In the genomic region with DNA sequence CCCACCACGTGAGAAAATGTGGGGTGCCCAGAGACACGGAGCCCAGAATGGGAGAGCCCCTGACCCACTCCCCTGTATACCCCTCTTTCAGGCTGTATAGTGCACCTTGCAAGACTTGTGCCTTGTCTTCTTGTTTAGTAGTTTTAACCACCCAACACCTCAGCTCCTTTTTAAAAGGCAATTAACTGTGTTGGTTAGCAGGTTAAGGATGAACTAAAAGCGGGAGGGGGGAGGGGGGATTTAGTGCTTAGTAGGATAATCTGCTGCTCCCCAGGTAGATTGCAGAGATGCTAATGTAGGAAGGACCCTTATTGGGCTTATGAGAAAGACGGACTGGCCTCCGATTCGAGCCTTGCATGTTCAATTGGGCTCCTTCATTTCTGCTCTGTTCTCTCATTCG, we compare ENCODE assay signal across 9 mouse cellular contexts. TPM values are rescaled to one million over a fixed set of nuclear protein-coding genes. Genes with fewer than 3 reads are reported as not detected.
DNase-seq lines count a peak whose midpoint lies in the region; ATAC-seq and TF ChIP-seq lines count a peak whose summit lies in the region.
"Had no signal": no experiment of that assay in that cellular context is flagged by ENCODE, and none has a peak within 500 bp of the region (broad histone marks: within the 10 kb centered on the region; RNA-seq: fewer than 3 reads in every experiment).

No protein-coding gene starts in this region.

- peaks cover 16% of the 10 kb centered on the region for H3K4me1 ChIP-seq in forebrain, embryonic 15.5 days
- no peaks in the 10 kb centered on the region for H3K4me1 ChIP-seq in limb, embryonic 14.5 days (ENCODE audit: control insufficient read depth, insufficient read depth, low read length)
- peaks cover 8% of the 10 kb centered on the region for H3K4me1 ChIP-seq in stomach, embryonic 16.5 days (ENCODE audit: control insufficient read depth, insufficient read depth, low read length)

- peak; percentile 18 to 34 for DNase-seq in left cerebral cortex, postnatal 36 days (ENCODE audit: low spot score in 2 of 2)
- no peak for DNase-seq in left cerebral cortex, adult 11 months (ENCODE audit: low spot score)
- DNase-seq in limb, embryonic 14.5 days (ENCODE audit: low spot score), result no peak
- DNase-seq in spleen, postnatal 14 days (ENCODE audit: low spot score in 2 of 2), result no peak
- DNase-seq in thymus, postnatal 14 days, result no peak
- DNase-seq: lung, postnatal 4 days had no signal

- no peaks in the 10 kb centered on the region for H3K36me3 ChIP-seq in forebrain, embryonic 15.5 days
- H3K36me3 ChIP-seq in limb, embryonic 14.5 days (ENCODE audit: control insufficient read depth, insufficient read depth, low read length), result no peaks in the 10 kb centered on the region
- H3K36me3 ChIP-seq in stomach, embryonic 16.5 days (ENCODE audit: control insufficient read depth, insufficient read depth, low read length), result no peaks in the 10 kb centered on the region

- 0 out of 2 replicates have a peak overlapping the region, but pooled peaks have one; percentile 10 for H3K9ac ChIP-seq in forebrain, embryonic 15.5 days (replicated peaks)
- H3K9ac ChIP-seq in limb, embryonic 14.5 days (ENCODE audit: low read depth, low read length, severe bottlenecking), result no peak overlapping the region
- no peak overlapping the region for H3K9ac ChIP-seq in stomach, embryonic 16.5 days (ENCODE audit: low read length)

- no peaks in the 10 kb centered on the region for H3K9me3 ChIP-seq in forebrain, embryonic 15.5 days
- H3K9me3 ChIP-seq in limb, embryonic 14.5 days (ENCODE audit: control insufficient read depth, low read length), result no peaks in the 10 kb centered on the region
- no peaks in the 10 kb centered on the region for H3K9me3 ChIP-seq in stomach, embryonic 16.5 days (replicated peaks; ENCODE audit: control insufficient read depth, low read length)

- intact Hi-C loops in left cerebral cortex, postnatal 36 days (cut with DNase I), result loop anchor here (5.0 kb wide), 2 partner anchors 84 to 164 kb away; a partner anchor contains a TSS

- peak overlapping the region; percentile 47 for H3K4me3 ChIP-seq in forebrain, embryonic 15.5 days
- peak overlapping the region; percentile 34 for H3K4me3 ChIP-seq in limb, embryonic 14.5 days (replicated peaks; ENCODE audit: low read length)
- H3K4me3 ChIP-seq in stomach, embryonic 16.5 days (replicated peaks; ENCODE audit: low read length), result peak overlapping the region; percentile 45; the same call in 1 of the 2 replicates

- WGBS in forebrain, embryonic 15.5 days, result 4% methylated on average over 7 of the region's 7 CpGs
- 14% methylated on average over 7 of the region's 7 CpGs for WGBS in limb, embryonic 14.5 days
- WGBS in stomach, embryonic 16.5 days, result 8% methylated on average over 7 of the region's 7 CpGs

- no peak for TF ChIP-seq POLR2A in limb, embryonic 14.5 days (IDR thresholded peaks at IDR 0.05; ENCODE audit: borderline replicate concordance, extremely low read depth, insufficient read depth, insufficient read length)

- ATAC-seq in forebrain, embryonic 15.5 days (replicated peaks), result peak; percentile 55; the same call in 1 of the 2 replicates
- ATAC-seq in limb, embryonic 14.5 days (ENCODE audit: low FRiP score, low read depth), result no peak
- ATAC-seq in stomach, embryonic 16.5 days (ENCODE audit: insufficient read depth, low FRiP score), result no peak

- peaks cover 19% of the 10 kb centered on the region for H3K27me3 ChIP-seq in forebrain, embryonic 15.5 days
- H3K27me3 ChIP-seq in limb, embryonic 14.5 days (ENCODE audit: control insufficient read depth, insufficient read depth, low read length), result peaks cover 28% of the 10 kb centered on the region
- H3K27me3 ChIP-seq in stomach, embryonic 16.5 days (ENCODE audit: control insufficient read depth, insufficient read depth, low read length), result peaks cover 10% of the 10 kb centered on the region

- no peak overlapping the region for H3K27ac ChIP-seq in forebrain, embryonic 15.5 days (replicated peaks)
- H3K27ac ChIP-seq in limb, embryonic 14.5 days (replicated peaks; ENCODE audit: low read depth, low read length), result no peak overlapping the region
- H3K27ac ChIP-seq in stomach, embryonic 16.5 days (ENCODE audit: low read length), result no peak overlapping the region

- H3K4me2 ChIP-seq in forebrain, embryonic 15.5 days (replicated peaks), result peak overlapping the region; percentile 81
- H3K4me2 ChIP-seq in limb, embryonic 14.5 days (replicated peaks; ENCODE audit: low read depth, low read length, severe bottlenecking), result peak overlapping the region; percentile 53
- peak overlapping the region; percentile 73 for H3K4me2 ChIP-seq in stomach, embryonic 16.5 days (ENCODE audit: low read depth, low read length)

RNA-seq across cellular contexts. Expression of a gene that starts 1.0 kb away (rescaled TPM):
- 10 to 100 TPM; 27.3 to 28.9 TPM for total RNA-seq in left cerebral cortex, postnatal 36 days (2021)
- 5.5 and 5.6 TPM in 2 replicates for polyA plus RNA-seq in forebrain, embryonic 15.5 days (2015; fragmentation: Nextera tagmentation; extraction: Ambion mirVana)
- 1.7 TPM in 2 replicates for polyA plus RNA-seq in limb, embryonic 14.5 days (2012; rRNA removed)
- 1.5 and 1.9 TPM in 2 replicates for polyA plus RNA-seq in limb, embryonic 14.5 days (2014; fragmentation: Nextera tagmentation; extraction: Ambion mirVana)
- 1.2 and 1.8 TPM in 2 replicates for polyA plus RNA-seq in stomach, embryonic 16.5 days (2015; fragmentation: Nextera tagmentation; extraction: Ambion mirVana)

RNA-seq across cellular contexts. Expression of a gene that starts 10.1 kb away (rescaled TPM):
- total RNA-seq in left cerebral cortex, postnatal 36 days (2021), result 1 to 10 TPM; 6.9 to 7.0 TPM
- polyA plus RNA-seq in forebrain, embryonic 15.5 days (2015; fragmentation: Nextera tagmentation; extraction: Ambion mirVana), result 0.20 and 0.41 TPM in 2 replicates
- polyA plus RNA-seq in limb, embryonic 14.5 days (2012; rRNA removed), result 0.06 and 0.10 TPM in 2 replicates
- polyA plus RNA-seq in limb, embryonic 14.5 days (2014; fragmentation: Nextera tagmentation; extraction: Ambion mirVana), result not detected in 2 replicates
- polyA plus RNA-seq in stomach, embryonic 16.5 days (2015; fragmentation: Nextera tagmentation; extraction: Ambion mirVana), result 0.08 and 0.12 TPM in 2 replicates
- total RNA-seq: heart, postnatal 25 days had no signal

Comparison
In these comparisons a context has a peak if more than half of its experiments do, and no peak if none do; other contexts are left out.
1. DNase-seq: peak in left cerebral cortex, postnatal 36 days (2 of 2); none in left cerebral cortex, adult 11 months (single experiment), limb, embryonic 14.5 days (single experiment), spleen, postnatal 14 days (0 of 2) and thymus, postnatal 14 days (single experiment).
2. Peak in every context shown above with its lines, with median percentiles within 50 percentile points of each other: H3K4me2 ChIP-seq and H3K4me3 ChIP-seq.